Mouse (Mus musculus) brain, embryonic 14.5 days (tissue): ENCODE measurements around the gene Espl1.

Experiments used
- CTCF ChIP-seq: fragments of 200-500 bp; IDR thresholded peaks from 2 replicates; pipeline ENCODE4 v1.5.1; 2012; ENCODE audit warnings: inconsistent platforms, mild to moderate bottlenecking, moderate library complexity, borderline replicate concordance; ENCODE audit not compliant: insufficient read depth, insufficient read length; ENCODE audit errors: extremely low read depth
- POLR2A ChIP-seq: fragments of 200-500 bp; IDR thresholded peaks from 2 replicates; pipeline ENCODE4 v1.6.1; 2012; ENCODE audit warnings: mild to moderate bottlenecking, inconsistent platforms, borderline replicate concordance; ENCODE audit not compliant: poor library complexity, insufficient read depth, insufficient read length, severe bottlenecking; ENCODE audit errors: extremely low read depth

- TF ChIP-seq CTCF (no peak), POLR2A (no peak)
These were observed 70.2 kb downstream of the Espl1 start for GRCm38 (mm10) chr15:102366238-102366637.
